Mouse (Mus musculus) small intestine, adult 2 months (tissue): ENCODE results near the gene Sesn3. TPM values are rescaled to one million over a fixed set of nuclear protein-coding genes. Genes with fewer than 3 reads are reported as not detected.

Experiments used
- H3K27ac ChIP-seq: fragments of 200-500 bp; 2 replicates; pipeline ENCODE4 v1.5.1; 2012; ENCODE audit warnings: low read depth, low read length, control low read depth, inconsistent platforms; ENCODE audit not compliant: insufficient read depth
- H3K27me3 ChIP-seq: fragments of 200-500 bp; 2 replicates; pipeline ENCODE4 v1.6.1; 2012; ENCODE audit warnings: mild to moderate bottlenecking, moderate library complexity, low read length, inconsistent platforms; ENCODE audit not compliant: control insufficient read depth, insufficient read depth
- H3K36me3 ChIP-seq: fragments of 200-500 bp; 2 replicates; pipeline ENCODE4 v1.6.1; 2012; ENCODE audit warnings: mild to moderate bottlenecking, low read length, control low read depth, inconsistent platforms; ENCODE audit not compliant: control insufficient read depth, insufficient read depth
- H3K4me1 ChIP-seq: fragments of 200-500 bp; 2 replicates; pipeline ENCODE4 v1.6.1; 2012; ENCODE audit warnings: low read length, inconsistent platforms, mixed read lengths; ENCODE audit not compliant: control insufficient read depth, insufficient read depth, insufficient read length
- H3K4me3 ChIP-seq: fragments of 200-500 bp; 2 replicates; pipeline ENCODE4 v1.5.1; 2012; ENCODE audit warnings: low read depth, mild to moderate bottlenecking, control low read depth, inconsistent platforms, low read length, moderate library complexity
- CTCF ChIP-seq: fragments of 200-500 bp; IDR thresholded peaks from 2 replicates; pipeline ENCODE4 v1.5.1; 2012; ENCODE audit warnings: low read depth, mild to moderate bottlenecking, control low read depth, inconsistent platforms, low read length, moderate library complexity, mixed read lengths; ENCODE audit not compliant: insufficient replicate concordance, insufficient read length; ENCODE audit errors: extremely low read depth
- POLR2A ChIP-seq: fragments of 200-500 bp; IDR thresholded peaks from 2 replicates; pipeline ENCODE4 v1.6.1; 2012; ENCODE audit warnings: low read depth, mild to moderate bottlenecking, control low read depth, inconsistent platforms, low read length, moderate library complexity
- WGBS: fragments of 180-500 bp; shearing (Covaris S2); methylation state at CpG from one replicate; pipeline ENCODE4 v1.1.7; 2018; 5-methylcytosine and 5-hydroxymethylcytosine counted together
- polyA plus RNA-seq: library from polyadenylated mRNA; depleted of rRNA; stranded (reverse); fragments of >200 nt; gene quantifications from 2 replicates; pipeline ENCODE4 v1.2.3, GENCODE M21; 2012

Gene Sesn3
- polyA plus RNA-seq, 1 experiment, result 11.4 TPM

DNA sequence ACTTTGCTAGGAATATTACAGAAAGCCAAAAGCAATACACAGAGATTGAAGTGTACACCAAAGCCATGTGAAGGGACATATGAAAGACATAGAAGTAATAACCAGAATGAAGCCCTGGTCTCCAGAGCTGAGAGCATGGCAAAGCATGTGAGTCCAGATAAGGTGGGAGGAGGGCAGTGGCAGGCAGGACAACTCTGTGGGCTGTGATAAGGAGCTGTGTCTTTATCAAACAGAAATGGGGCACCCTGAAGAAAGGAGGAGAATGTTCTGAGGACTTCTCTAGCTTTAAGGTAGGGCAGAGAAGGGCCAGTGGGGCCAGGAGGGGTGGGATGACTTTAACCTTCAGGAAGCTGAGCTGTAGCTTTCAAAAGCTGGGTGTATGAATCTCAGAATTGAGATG, 94.4 kb downstream of the Sesn3 start:
- TF ChIP-seq CTCF, result no peak

DNA sequence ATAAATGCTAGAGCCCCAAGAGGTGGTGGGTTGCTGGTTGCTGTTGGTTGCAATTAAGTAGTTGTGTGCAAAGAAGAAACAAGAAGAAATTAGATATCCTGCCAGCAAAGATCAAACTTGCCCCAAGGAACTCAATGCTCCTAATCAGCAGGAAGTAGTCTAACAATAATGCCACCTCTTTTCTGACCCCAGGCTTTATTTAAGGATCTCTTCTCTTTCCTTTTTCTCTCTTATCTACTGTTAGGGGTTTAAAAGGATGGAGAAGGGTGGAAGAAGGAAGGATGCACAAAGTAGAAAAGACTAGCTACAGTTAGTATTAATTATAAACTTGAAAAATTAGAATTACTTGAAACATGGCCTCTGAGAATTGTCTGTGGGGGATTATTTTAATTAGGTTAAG, 97.6 kb downstream of the Sesn3 start:
- Histone ChIP-seq H3K27me3 (no peaks in the 10 kb centered on the region), H3K36me3 (no peaks in the 10 kb centered on the region; the same call in 1 of the 2 replicates), H3K4me3 (no peak overlapping the region), H3K27ac (no peak overlapping the region), H3K4me1 (0 out of 2 replicates have a peak, but pooled peaks cover 2% of the 10 kb centered on the region)
- TF ChIP-seq CTCF (no peak), POLR2A (no peak)

More for the DNA sequence above, 94.4 kb downstream of the Sesn3 start:
- Histone ChIP-seq H3K27me3 (no peaks in the 10 kb centered on the region), H3K4me1 (peaks cover 2% of the 10 kb centered on the region; the same call in 1 of the 2 replicates), H3K27ac (no peak overlapping the region), H3K36me3 (peaks cover 2% of the 10 kb centered on the region), H3K4me3 (no peak overlapping the region)

GRCm38 (mm10) chr9:14376149-14376548, 101.3 kb downstream of the Sesn3 start:
- H3K27ac ChIP-seq, result no peak overlapping the region
- H3K36me3 ChIP-seq, result no peaks in the 10 kb centered on the region
- H3K4me3 ChIP-seq, result no peak overlapping the region
- no peak for TF ChIP-seq CTCF
- no peak for TF ChIP-seq POLR2A
- peaks cover 14% of the 10 kb centered on the region; the same call in 1 of the 2 replicates for H3K4me1 ChIP-seq
- WGBS, result 90% methylated on average over 4 of the region's 4 CpGs
- no peaks in the 10 kb centered on the region for H3K27me3 ChIP-seq

DNA sequence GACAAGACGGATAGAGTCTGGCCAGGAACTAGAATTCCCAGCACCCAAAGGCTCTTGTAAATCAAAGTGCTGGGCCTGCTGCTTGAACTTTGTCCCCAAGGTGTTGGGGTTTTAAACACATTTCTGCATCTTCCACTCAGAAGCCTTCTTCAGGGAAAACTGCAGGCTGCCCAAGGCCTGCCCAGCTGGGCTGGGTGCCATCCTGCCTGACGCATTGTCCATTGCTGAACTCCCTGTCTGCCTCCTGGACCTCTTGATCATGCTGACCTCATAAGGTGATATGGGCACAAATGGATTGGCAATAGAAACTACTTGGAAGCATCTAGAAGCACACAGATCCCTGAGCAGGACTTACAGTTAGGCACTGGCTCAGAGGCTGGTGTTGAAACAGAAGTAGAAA, 103.3 kb downstream of the Sesn3 start:
- WGBS, result 47% methylated on average over 2 of the region's 2 CpGs
- no peaks in the 10 kb centered on the region for H3K36me3 ChIP-seq
- TF ChIP-seq POLR2A (no peak), CTCF (no peak)
- peaks cover 22% of the 10 kb centered on the region; the same call in 1 of the 2 replicates for H3K4me1 ChIP-seq
- H3K27me3 ChIP-seq, result no peaks in the 10 kb centered on the region
- H3K27ac ChIP-seq, result no peak overlapping the region
- H3K4me3 ChIP-seq, result no peak overlapping the region

DNA sequence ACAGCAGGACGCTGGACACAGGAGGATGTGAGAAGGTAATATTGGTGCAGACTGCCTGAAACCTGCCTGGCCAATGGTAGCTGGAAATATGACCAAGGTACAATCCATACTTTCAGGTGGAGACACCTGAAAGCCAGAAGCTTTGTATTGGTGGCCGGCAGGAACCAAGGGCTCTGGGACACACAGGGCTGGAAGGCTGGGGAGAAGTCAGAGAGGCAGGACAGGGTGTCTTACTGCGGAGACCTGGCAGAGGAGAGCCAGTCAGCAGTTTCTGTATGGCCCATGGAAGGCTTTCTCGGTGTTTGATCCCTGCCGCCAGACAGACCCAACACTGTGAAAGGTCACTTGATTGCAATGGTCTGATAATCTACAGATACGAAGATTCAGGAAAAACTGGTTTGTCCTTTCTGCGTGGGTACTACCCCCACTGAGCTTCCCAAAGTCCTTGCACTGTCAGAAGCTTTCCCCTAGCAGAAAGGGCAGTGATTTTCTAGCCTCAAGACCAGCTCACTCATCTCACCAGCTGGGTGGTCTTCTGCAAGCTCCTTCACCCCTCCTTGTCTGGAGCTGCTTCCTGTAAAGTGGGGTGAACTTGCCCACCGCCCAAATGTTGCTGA, 105.0 kb downstream of the Sesn3 start:
- Histone ChIP-seq H3K4me3 (peak overlapping the region; percentile 92), H3K36me3 (no peaks in the 10 kb centered on the region), H3K27ac (peak overlapping the region; percentile 76), H3K27me3 (no peaks in the 10 kb centered on the region), H3K4me1 (peaks cover 25% of the 10 kb centered on the region; the same call in 1 of the 2 replicates)
- TF ChIP-seq CTCF (no peak), POLR2A (no peak)
- WGBS, result 9% methylated on average over 8 of the region's 8 CpGs

DNA sequence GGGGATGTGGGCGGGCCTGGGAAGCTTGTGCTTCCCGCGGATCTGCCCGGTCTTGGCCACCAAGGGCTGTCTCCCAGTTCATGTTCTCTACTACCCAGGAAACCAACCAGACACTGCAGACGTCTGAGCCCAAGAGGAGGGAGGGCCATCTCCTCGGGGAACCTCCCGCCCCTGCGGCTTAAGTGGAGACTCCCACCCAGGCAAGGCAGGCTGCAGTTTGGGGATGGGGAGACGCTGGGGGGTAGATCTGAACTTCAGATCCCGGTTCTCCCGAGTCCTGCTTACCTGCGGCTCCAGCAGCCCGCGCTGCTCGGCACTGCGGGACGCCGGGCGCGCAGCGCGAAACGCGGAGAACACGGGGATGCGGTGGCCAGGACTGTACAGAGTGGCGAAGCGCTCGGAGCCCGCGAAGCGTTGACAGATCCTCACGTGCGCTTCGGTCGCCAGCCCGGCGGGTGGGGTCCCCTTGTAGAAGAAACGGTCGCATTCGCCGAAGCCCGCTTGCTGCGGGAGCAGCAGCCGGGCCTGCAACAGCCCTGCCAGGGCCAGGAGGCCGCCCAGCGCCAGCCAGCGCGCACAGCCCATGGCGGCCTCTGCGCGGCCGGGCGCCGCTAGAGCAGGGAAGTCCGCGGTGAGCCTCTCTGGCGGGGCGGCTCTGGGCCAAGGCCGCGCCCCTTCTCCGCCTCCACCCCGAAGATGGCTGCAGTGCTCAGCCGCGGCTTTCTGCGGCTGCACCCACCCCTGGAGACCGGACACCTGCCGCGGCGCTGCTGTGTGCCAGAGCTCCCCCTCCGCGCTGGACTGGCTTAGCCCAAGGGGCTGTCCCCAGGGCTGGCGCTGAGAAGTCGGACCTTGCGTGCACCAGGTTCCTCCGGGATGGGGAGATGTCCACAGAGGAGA, 105.8 kb downstream of the Sesn3 start:
- Histone ChIP-seq H3K36me3 (no peaks in the 10 kb centered on the region), H3K27ac (peak overlapping the region; percentile 76), H3K4me1 (peaks cover 25% of the 10 kb centered on the region; the same call in 1 of the 2 replicates), H3K27me3 (no peaks in the 10 kb centered on the region), H3K4me3 (peak overlapping the region; percentile 92)
- TF ChIP-seq CTCF (no peak), POLR2A (peak; percentile 96)
- under 1% methylated on average over 76 of the region's 76 CpGs for WGBS

DNA sequence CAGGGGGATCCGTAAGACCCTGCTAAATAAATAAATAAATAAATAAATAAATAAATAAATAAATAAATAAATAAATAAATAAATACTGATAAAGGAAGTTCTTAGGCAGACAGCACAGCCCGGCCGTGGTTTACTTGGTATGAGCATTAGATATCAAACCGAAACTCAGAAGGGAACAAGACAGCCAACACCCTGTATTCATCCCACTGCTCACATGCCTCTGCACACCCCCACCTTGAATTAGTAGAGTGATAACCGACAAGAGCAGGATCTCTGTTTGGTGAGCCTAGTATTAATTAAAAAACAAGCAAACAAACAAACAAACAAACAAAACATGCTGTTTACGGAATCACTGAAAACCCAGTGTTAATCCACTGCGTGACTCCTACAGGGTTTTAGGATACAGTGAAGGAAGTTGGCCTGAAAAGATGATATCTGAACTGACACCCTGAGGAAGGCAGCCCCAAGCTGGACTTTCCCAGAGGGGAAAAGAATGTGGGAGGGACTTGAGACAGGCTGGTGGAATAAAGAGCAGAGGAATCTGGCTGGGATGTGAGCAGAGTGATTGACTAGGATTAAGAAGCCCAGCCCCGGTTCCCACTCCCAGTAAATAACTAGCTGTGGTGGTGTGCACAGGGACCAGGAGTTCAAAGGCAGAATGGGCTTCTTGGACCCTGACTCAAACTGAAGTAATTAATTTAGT, 106.6 kb downstream of the Sesn3 start, which contains the start of gene Endod1:
Gene Endod1, minus strand, starts transcription at position 155 of the 703 bp plus-strand sequence.
- 3% methylated on average over 8 of the region's 8 CpGs for WGBS
- Histone ChIP-seq H3K27me3 (no peaks in the 10 kb centered on the region), H3K4me1 (peaks cover 25% of the 10 kb centered on the region; the same call in 1 of the 2 replicates), H3K4me3 (peak within 1 kb of the TSS; percentile 92), H3K27ac (peak within 1 kb of the TSS; percentile 76), H3K36me3 (no peaks in the 10 kb centered on the region)
- TF ChIP-seq POLR2A, result no peak
- TF ChIP-seq CTCF, result no peak
